Mouse (Mus musculus) embryonic facial prominence, embryonic 11.5 days (tissue): Measurements from ENCODE around the gene Plekhh2. TPM values are rescaled to one million over a fixed set of nuclear protein-coding genes. Genes with fewer than 3 reads are reported as not detected.

Experiments
- polyA plus RNA-seq: library from polyadenylated mRNA; unstranded; fragments of >200 nt; fragmentation: Nextera tagmentation; extraction: Ambion mirVana; gene quantifications from 2 replicates; pipeline ENCODE4 v1.2.1, GENCODE M21; 2014

The Plekhh2 gene
- polyA plus RNA-seq, 1 experiment from 2014 or later: 5.1 TPM

Other genes starting within 250 kb of the Plekhh2 start
- gene Thada, start 45.7 kb upstream of the Plekhh2 start, polyA plus RNA-seq: 8.2 and 8.7 TPM in 2 replicates
- gene Dync2li1, start 114.6 kb downstream of the Plekhh2 start, polyA plus RNA-seq: 46.2 and 48.0 TPM in 2 replicates
- 0.06 and 0.27 TPM in 2 replicates for gene Abcg8, start 164.4 kb downstream of the Plekhh2 start, polyA plus RNA-seq
- 2.5 and 2.6 TPM in 2 replicates for gene Abcg5, start 171.1 kb downstream of the Plekhh2 start, polyA plus RNA-seq